Mouse (Mus musculus) forebrain, embryonic 10.5 days (tissue): Measurements from ENCODE around the gene Iqgap1. TPM values are rescaled to one million over a fixed set of nuclear protein-coding genes. Genes with fewer than 3 reads are reported as not detected.

Experiments
- DNase-seq: peaks from one replicate; pipeline ENCODE4 v3.0.0-alpha.2; 2017; ENCODE audit warnings: low spot score; ENCODE audit errors: extremely low spot score
- H3K27ac ChIP-seq: fragments of 300-500 bp; sonication (generic); 2 replicates; pipeline ENCODE4 v1.5.1; 2016; ENCODE audit warnings: mild to moderate bottlenecking
- H3K27me3 ChIP-seq: fragments of 300-500 bp; sonication (generic); 2 replicates; pipeline ENCODE4 v1.6.1; 2016; ENCODE audit warnings: mild to moderate bottlenecking; ENCODE audit not compliant: poor library complexity, severe bottlenecking
- H3K36me3 ChIP-seq: fragments of 300-500 bp; sonication (generic); replicated peaks from 2 replicates; pipeline ENCODE4 v1.6.1; 2016; ENCODE audit warnings: mild to moderate bottlenecking, moderate library complexity
- H3K4me1 ChIP-seq: fragments of 300-500 bp; sonication (generic); 2 replicates; pipeline ENCODE4 v1.6.1; 2016
- H3K4me3 ChIP-seq: fragments of 300-500 bp; sonication (generic); 2 replicates; pipeline ENCODE4 v1.5.1; 2016; ENCODE audit warnings: mild to moderate bottlenecking, moderate library complexity
- H3K9me3 ChIP-seq: fragments of 300-500 bp; sonication (generic); 2 replicates; pipeline ENCODE4 v1.6.1; 2016; ENCODE audit warnings: mild to moderate bottlenecking, moderate library complexity
- WGBS: fragments of 180-500 bp; shearing (Covaris S2); methylation state at CpG from one replicate; pipeline ENCODE4 v1.1.7; 2016; 5-methylcytosine and 5-hydroxymethylcytosine counted together
- polyA plus RNA-seq: library from polyadenylated mRNA; unstranded; fragments of >200 nt; fragmentation: Nextera tagmentation; extraction: Ambion mirVana; gene quantifications from 2 replicates; pipeline ENCODE4 v1.2.1, GENCODE M21; 2016

Iqgap1 gene
- 29.1 TPM in 2 replicates for polyA plus RNA-seq

- no peak for DNase-seq
- no peaks in the 10 kb centered on the region for H3K27me3 ChIP-seq
- whole genome bisulfite sequencing: 81% methylated on average over 11 of the region's 11 CpGs
- H3K36me3 ChIP-seq: no peaks in the 10 kb centered on the region
- peaks cover 7% of the 10 kb centered on the region; the same call in 1 of the 2 replicates for H3K4me1 ChIP-seq
- H3K4me3 ChIP-seq: no peak within 1 kb of the TSS
- H3K27ac ChIP-seq: no peak within 1 kb of the TSS
- no peaks in the 10 kb centered on the region for H3K9me3 ChIP-seq
Measured at GRCm38 (mm10) chr7:80825843-80826403, at the start of gene Iqgap1. TSS of gene Iqgap1 (minus strand) at chr7:80825974.

GRCm38 (mm10) chr7:80873631-80874030 is 47.9 kb upstream of the Iqgap1 start:
- H3K27me3 ChIP-seq: peaks cover 41% of the 10 kb centered on the region
- no peak overlapping the region for H3K27ac ChIP-seq
- H3K36me3 ChIP-seq: peaks cover 91% of the 10 kb centered on the region
- H3K4me1 ChIP-seq: peaks cover 10% of the 10 kb centered on the region; the same call in 1 of the 2 replicates
- WGBS: 95% methylated on average over 2 of the region's 2 CpGs
- H3K4me3 ChIP-seq: no peak overlapping the region
- no peak for DNase-seq
- no peaks in the 10 kb centered on the region for H3K9me3 ChIP-seq

GRCm38 (mm10) chr7:80873038-80873437 is 47.3 kb upstream of the Iqgap1 start:
- Histone ChIP-seq H3K27ac (no peak overlapping the region), H3K27me3 (peaks cover 41% of the 10 kb centered on the region), H3K4me1 (peaks cover 10% of the 10 kb centered on the region; the same call in 1 of the 2 replicates), H3K36me3 (peaks cover 95% of the 10 kb centered on the region), H3K9me3 (no peaks in the 10 kb centered on the region), H3K4me3 (no peak overlapping the region)
- DNase-seq: no peak
- 94% methylated on average over 5 of the region's 5 CpGs for WGBS

GRCm38 (mm10) chr7:80868686-80869085 is 42.9 kb upstream of the Iqgap1 start:
- peaks cover 94% of the 10 kb centered on the region for H3K36me3 ChIP-seq
- H3K4me1 ChIP-seq: peaks cover 2% of the 10 kb centered on the region; the same call in 1 of the 2 replicates
- H3K9me3 ChIP-seq: no peaks in the 10 kb centered on the region
- no peak for DNase-seq
- H3K27me3 ChIP-seq: peaks cover 5% of the 10 kb centered on the region
- H3K27ac ChIP-seq: no peak overlapping the region
- 95% methylated on average over 2 of the region's 2 CpGs for WGBS
- H3K4me3 ChIP-seq: no peak overlapping the region

GRCm38 (mm10) chr7:80866514-80867147 is 40.9 kb upstream of the Iqgap1 start:
- Histone ChIP-seq H3K9me3 (no peaks in the 10 kb centered on the region), H3K27me3 (no peaks in the 10 kb centered on the region), H3K36me3 (peaks cover 84% of the 10 kb centered on the region), H3K27ac (no peak overlapping the region), H3K4me3 (no peak overlapping the region), H3K4me1 (peaks cover 20% of the 10 kb centered on the region)
- WGBS: 93% methylated on average over 7 of the region's 7 CpGs
- DNase-seq: no peak

GRCm38 (mm10) chr7:80865521-80865920 is 39.7 kb upstream of the Iqgap1 start:
- DNase-seq: no peak
- H3K4me1 ChIP-seq: peaks cover 27% of the 10 kb centered on the region
- peaks cover 74% of the 10 kb centered on the region for H3K36me3 ChIP-seq
- H3K27ac ChIP-seq: no peak overlapping the region
- H3K27me3 ChIP-seq: no peaks in the 10 kb centered on the region
- no peaks in the 10 kb centered on the region for H3K9me3 ChIP-seq
- 93% methylated on average over 7 of the region's 7 CpGs for WGBS
- no peak overlapping the region for H3K4me3 ChIP-seq

GRCm38 (mm10) chr7:80864831-80865230 is 39.1 kb upstream of the Iqgap1 start:
- Histone ChIP-seq H3K9me3 (no peaks in the 10 kb centered on the region), H3K4me3 (no peak overlapping the region), H3K27me3 (no peaks in the 10 kb centered on the region), H3K27ac (no peak overlapping the region), H3K36me3 (peaks cover 67% of the 10 kb centered on the region), H3K4me1 (peaks cover 33% of the 10 kb centered on the region)
- WGBS: 81% methylated on average over 8 of the region's 8 CpGs
- no peak for DNase-seq

- peaks cover 34% of the 10 kb centered on the region for H3K4me1 ChIP-seq
- no peak for DNase-seq
- H3K4me3 ChIP-seq: no peak overlapping the region
- 83% methylated on average over 1 of the region's 1 CpGs for WGBS
- H3K27me3 ChIP-seq: no peaks in the 10 kb centered on the region
- H3K27ac ChIP-seq: no peak overlapping the region
- peaks cover 60% of the 10 kb centered on the region for H3K36me3 ChIP-seq
- no peaks in the 10 kb centered on the region for H3K9me3 ChIP-seq
Measured at GRCm38 (mm10) chr7:80864151-80864550, 38.4 kb upstream of the Iqgap1 start.

- Histone ChIP-seq H3K4me1 (peaks cover 34% of the 10 kb centered on the region), H3K4me3 (no peak overlapping the region), H3K9me3 (no peaks in the 10 kb centered on the region), H3K27me3 (no peaks in the 10 kb centered on the region), H3K36me3 (peaks cover 54% of the 10 kb centered on the region), H3K27ac (no peak overlapping the region)
- no peak for DNase-seq
- WGBS: 83% methylated on average over 5 of the region's 5 CpGs
Measured at GRCm38 (mm10) chr7:80863520-80863919, 37.7 kb upstream of the Iqgap1 start.

GRCm38 (mm10) chr7:80862475-80862874 is 36.7 kb upstream of the Iqgap1 start:
- H3K9me3 ChIP-seq: no peaks in the 10 kb centered on the region
- H3K4me1 ChIP-seq: peaks cover 34% of the 10 kb centered on the region
- WGBS: 87% methylated on average over 2 of the region's 2 CpGs
- peaks cover 44% of the 10 kb centered on the region for H3K36me3 ChIP-seq
- DNase-seq: no peak
- no peak overlapping the region for H3K4me3 ChIP-seq
- no peak overlapping the region for H3K27ac ChIP-seq
- H3K27me3 ChIP-seq: no peaks in the 10 kb centered on the region

GRCm38 (mm10) chr7:80860729-80861274 is 35.0 kb upstream of the Iqgap1 start, which contains the start of gene Zscan2:
TSS of gene Zscan2 (plus strand) at chr7:80860920.
- H3K9me3 ChIP-seq: no peaks in the 10 kb centered on the region
- peak; percentile 96 for DNase-seq
- H3K4me3 ChIP-seq: peak within 1 kb of the TSS; percentile 91
- no peaks in the 10 kb centered on the region for H3K27me3 ChIP-seq
- H3K36me3 ChIP-seq: peaks cover 29% of the 10 kb centered on the region
- peak within 1 kb of the TSS; percentile 98 for H3K27ac ChIP-seq
- WGBS: under 1% methylated on average over 40 of the region's 40 CpGs
- H3K4me1 ChIP-seq: peaks cover 34% of the 10 kb centered on the region

- Histone ChIP-seq H3K27ac (peak overlapping the region; percentile 98), H3K36me3 (peaks cover 23% of the 10 kb centered on the region), H3K4me3 (peak overlapping the region; percentile 91), H3K9me3 (no peaks in the 10 kb centered on the region), H3K4me1 (peaks cover 34% of the 10 kb centered on the region), H3K27me3 (no peaks in the 10 kb centered on the region)
- peak; percentile 69 for DNase-seq
- under 1% methylated on average over 13 of the region's 13 CpGs for WGBS
Measured at GRCm38 (mm10) chr7:80860227-80860626, 34.5 kb upstream of the Iqgap1 start.

GRCm38 (mm10) chr7:80857181-80857580 is 31.4 kb upstream of the Iqgap1 start:
- Histone ChIP-seq H3K4me3 (no peak overlapping the region), H3K36me3 (no peaks in the 10 kb centered on the region), H3K27me3 (no peaks in the 10 kb centered on the region), H3K9me3 (no peaks in the 10 kb centered on the region), H3K4me1 (peaks cover 18% of the 10 kb centered on the region), H3K27ac (no peak overlapping the region)
- WGBS: 34% methylated on average over 6 of the region's 6 CpGs
- peak; percentile 77 for DNase-seq
